Mouse (Mus musculus) ES-Bruce4 (cell line): Measurements from ENCODE around the gene Maml3.

Experiments
- CTCF ChIP-seq: IDR thresholded peaks from one replicate; pipeline ENCODE4 v1.8.1; 2011; ENCODE audit warnings: low read depth, low read length
- EP300 ChIP-seq: IDR thresholded peaks from 2 replicates; pipeline ENCODE4 v1.6.1; 2011; ENCODE audit warnings: low read depth, low read length; ENCODE audit not compliant: insufficient read depth

- TF ChIP-seq CTCF (no peak), EP300 (no peak)
These were observed 243.2 kb downstream of the Maml3 start for GRCm38 (mm10) chr3:51861631-51862030.
